Mouse (Mus musculus): Measurements from ENCODE around the gene Scai.

DNA sequence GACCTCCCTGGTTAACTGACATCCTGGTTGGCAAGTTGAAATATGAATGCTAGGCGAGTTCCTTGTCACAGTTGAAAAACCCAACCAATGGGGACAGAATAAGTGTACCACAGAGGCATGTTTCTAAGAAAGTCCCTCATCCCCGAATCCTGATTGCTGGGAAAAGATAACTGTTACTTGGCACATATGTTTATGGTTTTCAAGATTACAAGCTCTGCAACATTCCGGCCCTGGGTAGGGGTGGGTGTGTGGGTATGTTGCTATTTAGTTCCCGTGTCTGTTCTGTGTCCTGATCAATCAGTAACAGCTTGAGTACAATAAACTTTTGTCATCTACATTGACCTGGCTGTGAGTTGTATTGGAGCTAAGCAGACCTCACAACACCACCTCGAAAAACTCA is 66.4 kb downstream of the Scai start:
- TF ChIP-seq POLR2A (IDR thresholded peaks at IDR 0.05; ENCODE audit: borderline replicate concordance, low read depth, low read length) (no peak), CTCF (IDR thresholded peaks at IDR 0.05; ENCODE audit: low read depth, low read length) (no peak)
